Mouse (Mus musculus): ENCODE measurements around the gene Kcnq5.

DNA sequence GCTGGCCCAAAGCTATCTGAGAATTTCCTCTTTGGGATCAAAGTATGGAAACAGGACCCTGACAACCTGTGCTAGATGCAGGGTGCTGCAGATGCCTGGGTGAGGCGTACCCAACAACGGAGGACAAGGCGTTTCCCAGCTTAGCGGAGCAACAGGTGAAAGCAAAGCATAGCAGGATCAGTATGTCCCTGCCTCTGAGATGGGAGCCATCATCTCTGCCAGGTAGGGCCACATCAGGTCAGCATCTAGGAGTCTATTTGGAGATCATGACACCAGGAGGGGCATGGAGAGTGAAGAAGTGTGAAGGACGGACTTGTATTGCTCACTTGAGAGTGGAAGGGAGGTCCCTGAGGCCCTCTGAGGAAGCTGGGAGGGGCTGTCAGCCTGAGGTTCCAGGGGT, 505.8 kb downstream of the Kcnq5 start:
- TF ChIP-seq POLR2AphosphoS2 (IDR thresholded peaks at IDR 0.05; ENCODE audit: low read length) (no peak), TAL1 (IDR thresholded peaks at IDR 0.05; ENCODE audit: low read length) (no peak)
